ENCODE assay signal across 17 mouse cellular contexts in genomic region chr10:126555080-126555479, GRCm38 (mm10).
"Had no signal": no experiment of that assay in that cellular context is flagged by ENCODE, and none has a peak within 500 bp of the region (broad histone marks: within the 10 kb centered on the region; RNA-seq: fewer than 3 reads in every experiment).

No protein-coding gene starts in this region.

- H3K4me2 ChIP-seq: kidney, embryonic 15.5 days; limb, embryonic 15.5 days; liver, embryonic 13.5 days; lung, embryonic 15.5 days; midbrain, embryonic 11.5 days; midbrain, embryonic 15.5 days; neural tube, embryonic 12.5 days; stomach, embryonic 15.5 days had no signal

- H3K4me3 ChIP-seq: kidney, embryonic 15.5 days; limb, embryonic 15.5 days; liver, embryonic 13.5 days; lung, embryonic 15.5 days; megakaryocyte, embryonic 14.5 days; midbrain, embryonic 15.5 days; neural tube, embryonic 12.5 days; stomach, embryonic 15.5 days had no signal

- H3K9ac ChIP-seq: kidney, embryonic 15.5 days; limb, embryonic 15.5 days; liver, embryonic 13.5 days; liver, postnatal 0 days; lung, embryonic 15.5 days; midbrain, embryonic 15.5 days; neural tube, embryonic 12.5 days; stomach, embryonic 15.5 days had no signal

- DNase-seq: kidney, adult 2 months; kidney, postnatal 25 days; layer of hippocampus, adult 9-11 months; layer of hippocampus, postnatal 36 days; liver, embryonic 13.5 days; liver, postnatal 0 days; lung, postnatal 14 days; thymus, postnatal 36 days had no signal

- ATAC-seq: liver, postnatal 0 days; midbrain, embryonic 15.5 days had no signal

- H3K36me3 ChIP-seq: kidney, embryonic 15.5 days; limb, embryonic 15.5 days; liver, embryonic 13.5 days; lung, embryonic 15.5 days; midbrain, embryonic 15.5 days; neural tube, embryonic 12.5 days; stomach, embryonic 15.5 days had no signal

- H3K27me3 ChIP-seq: kidney, embryonic 15.5 days; limb, embryonic 15.5 days; liver, embryonic 13.5 days; lung, embryonic 15.5 days; megakaryocyte, embryonic 14.5 days; midbrain, embryonic 15.5 days; neural tube, embryonic 12.5 days; stomach, embryonic 15.5 days had no signal

- H3K4me1 ChIP-seq: kidney, embryonic 15.5 days; limb, embryonic 15.5 days; liver, embryonic 13.5 days; lung, embryonic 15.5 days; megakaryocyte, embryonic 14.5 days; midbrain, embryonic 15.5 days; neural tube, embryonic 12.5 days; stomach, embryonic 15.5 days had no signal

- H3K9me3 ChIP-seq: kidney, embryonic 15.5 days; limb, embryonic 15.5 days; liver, embryonic 13.5 days; lung, embryonic 15.5 days; midbrain, embryonic 15.5 days; neural tube, embryonic 12.5 days; stomach, embryonic 15.5 days had no signal

- H3K27ac ChIP-seq: kidney, embryonic 15.5 days; limb, embryonic 15.5 days; liver, embryonic 13.5 days; lung, embryonic 15.5 days; macrophage; midbrain, embryonic 15.5 days; neural tube, embryonic 12.5 days; stomach, embryonic 15.5 days had no signal
